Comparison of ENCODE assay signal across 7 mouse cellular contexts in the genomic region with DNA sequence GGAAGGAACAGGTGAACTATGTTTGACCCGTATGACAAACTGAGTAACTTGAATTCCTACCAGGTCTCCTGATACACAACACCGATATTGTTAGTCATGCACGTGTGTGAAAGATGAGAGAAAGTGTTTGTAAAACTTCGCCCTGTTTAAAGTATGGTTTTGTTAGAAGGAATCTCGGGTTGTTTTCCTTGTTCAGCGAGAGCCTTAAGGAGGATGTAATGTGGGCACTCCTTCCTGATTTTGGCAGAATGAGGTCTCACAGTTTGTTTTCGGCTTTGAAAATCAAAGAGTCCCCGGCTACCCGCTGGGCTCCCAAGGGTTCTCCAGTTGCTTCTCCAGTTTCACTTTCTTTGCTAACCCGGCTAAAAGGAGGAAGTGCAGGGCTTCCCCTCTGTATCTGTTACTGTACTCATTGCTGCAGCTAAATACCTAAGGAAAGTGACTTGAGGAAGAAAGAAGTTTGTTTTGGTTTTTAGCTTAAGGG.
DNase-seq lines count a peak whose midpoint lies in the region; ATAC-seq and TF ChIP-seq lines count a peak whose summit lies in the region.

No protein-coding gene starts in this region.

- no peaks in the 10 kb centered on the region for H3K27me3 ChIP-seq in lung, postnatal 0 days (replicated peaks; ENCODE audit: insufficient read depth, low read length)

- no peak for TF ChIP-seq CTCF in lung, postnatal 0 days (IDR thresholded peaks at IDR 0.05)

- H3K36me3 ChIP-seq in lung, postnatal 0 days (ENCODE audit: insufficient read depth, low read length) = no peaks in the 10 kb centered on the region; the same call in 1 of the 2 replicates

- peak overlapping the region; percentile 29 for H3K4me3 ChIP-seq in lung, postnatal 0 days (ENCODE audit: low read depth, low read length)

- no peaks in the 10 kb centered on the region for H3K4me1 ChIP-seq in lung, postnatal 0 days (ENCODE audit: insufficient read depth, low read depth, low read length)

- 5% methylated on average over 10 of the region's 10 CpGs for WGBS in lung, postnatal 0 days

- H3K9me3 ChIP-seq in lung, postnatal 0 days (ENCODE audit: low read length) = no peaks in the 10 kb centered on the region

- peak overlapping the region; percentile 13; the same call in 1 of the 2 replicates for H3K9ac ChIP-seq in lung, postnatal 0 days (replicated peaks; ENCODE audit: low read depth)

- TF ChIP-seq EP300 in lung, postnatal 0 days (IDR thresholded peaks at IDR 0.05) = no peak

- H3K27ac ChIP-seq in lung, postnatal 0 days (ENCODE audit: low read length) = peak overlapping the region; percentile 68

- H3K4me2 ChIP-seq in lung, postnatal 0 days (replicated peaks; ENCODE audit: low read depth, low read length) = peak overlapping the region; percentile 52

- peak; percentile 53 for DNase-seq in CD4-positive, CD25-positive, alpha-beta regulatory T cell, adult 2 months (ENCODE audit: low read depth, low spot score)
- DNase-seq in T-cell, adult 2 months (ENCODE audit: low spot score) = peak; percentile 37
- peak; percentile 63 for DNase-seq in lung, postnatal 0 days (ENCODE audit: low spot score)
- DNase-seq in thymus, postnatal 4 days = peak; percentile 31
- no peak for DNase-seq in right cerebral cortex, adult 2 months (ENCODE audit: low spot score in 2 of 2)
- no peak for DNase-seq in layer of hippocampus, adult 9-10 months (ENCODE audit: low spot score)

- ATAC-seq in hematopoietic stem cell, adult 5-6 weeks (replicated peaks in 1 of 2; ENCODE audit: insufficient read depth in 1 of 2, low FRiP score in 2 of 2, low TSS enrichment in 1 of 2, low read depth in 1 of 2, poor library complexity in 2 of 2, severe bottlenecking in 2 of 2) = peak; percentile 97 to 98
- ATAC-seq in lung, postnatal 0 days = peak; percentile 58

Comparison
In these comparisons a context has a peak if more than half of its experiments do, and no peak if none do; other contexts are left out.
1. DNase-seq: peak in CD4-positive, CD25-positive, alpha-beta regulatory T cell, adult 2 months (single experiment), T-cell, adult 2 months (single experiment), lung, postnatal 0 days (single experiment) and thymus, postnatal 4 days (single experiment); none in right cerebral cortex, adult 2 months (0 of 2) and layer of hippocampus, adult 9-10 months (single experiment).